Mouse (Mus musculus): ENCODE results near the gene Dlg5.

Gene Dlg5

GRCm38 (mm10) chr14:24232641-24233633 is 12.8 kb downstream of the Dlg5 start:
- no peak for DNase-seq (ENCODE audit: low read depth)

- no peak for DNase-seq (ENCODE audit: low read depth)
Observed at GRCm38 (mm10) chr14:24228549-24228948, 17.2 kb downstream of the Dlg5 start.

GRCm38 (mm10) chr14:24227015-24227414 is 18.7 kb downstream of the Dlg5 start:
- DNase-seq (ENCODE audit: low read depth): no peak

GRCm38 (mm10) chr14:24226344-24226743 is 19.4 kb downstream of the Dlg5 start:
- DNase-seq (ENCODE audit: low read depth): no peak

GRCm38 (mm10) chr14:24222759-24223158 is 23.0 kb downstream of the Dlg5 start:
- DNase-seq (ENCODE audit: low read depth): no peak

GRCm38 (mm10) chr14:24222273-24222672 is 23.4 kb downstream of the Dlg5 start:
- no peak for DNase-seq (ENCODE audit: low read depth)

- no peak for DNase-seq (ENCODE audit: low read depth)
Observed at GRCm38 (mm10) chr14:24217362-24217722, 28.4 kb downstream of the Dlg5 start.

GRCm38 (mm10) chr14:24216678-24217361 is 28.9 kb downstream of the Dlg5 start:
- DNase-seq (ENCODE audit: low read depth): no peak

GRCm38 (mm10) chr14:24216064-24216463 is 29.7 kb downstream of the Dlg5 start:
- DNase-seq (ENCODE audit: low read depth): no peak

GRCm38 (mm10) chr14:24214436-24214835 is 31.3 kb downstream of the Dlg5 start:
- DNase-seq (ENCODE audit: low read depth): no peak

- DNase-seq (ENCODE audit: low read depth): peak; percentile 18
Observed at GRCm38 (mm10) chr14:24213336-24213735, 32.4 kb downstream of the Dlg5 start.

GRCm38 (mm10) chr14:24212861-24213260 is 32.9 kb downstream of the Dlg5 start:
- no peak for DNase-seq (ENCODE audit: low read depth)

- DNase-seq (ENCODE audit: low read depth): no peak
Observed at GRCm38 (mm10) chr14:24207360-24207752, 38.4 kb downstream of the Dlg5 start.

- DNase-seq (ENCODE audit: low read depth): no peak
Observed at GRCm38 (mm10) chr14:24206736-24207359, 38.9 kb downstream of the Dlg5 start.

GRCm38 (mm10) chr14:24206314-24206713 is 39.4 kb downstream of the Dlg5 start:
- DNase-seq (ENCODE audit: low read depth): no peak

- no peak for DNase-seq (ENCODE audit: low read depth)
Observed at GRCm38 (mm10) chr14:24205281-24205871, 40.3 kb downstream of the Dlg5 start.

GRCm38 (mm10) chr14:24203210-24203609 is 42.5 kb downstream of the Dlg5 start:
- DNase-seq (ENCODE audit: low read depth): no peak

GRCm38 (mm10) chr14:24200771-24201170 is 44.9 kb downstream of the Dlg5 start:
- DNase-seq (ENCODE audit: low read depth): no peak

GRCm38 (mm10) chr14:24199732-24200131 is 46.0 kb downstream of the Dlg5 start:
- DNase-seq (ENCODE audit: low read depth): no peak

- no peak for DNase-seq (ENCODE audit: low read depth)
Observed at GRCm38 (mm10) chr14:24197865-24198264, 47.9 kb downstream of the Dlg5 start.

GRCm38 (mm10) chr14:24196947-24197346 is 48.8 kb downstream of the Dlg5 start:
- no peak for DNase-seq (ENCODE audit: low read depth)

GRCm38 (mm10) chr14:24190131-24190530 is 55.6 kb downstream of the Dlg5 start:
- DNase-seq (ENCODE audit: low read depth): no peak
